Mouse (Mus musculus) kidney, postnatal 14 days (tissue): Measurements from ENCODE around the gene Zkscan3.

Experiments
- DNase-seq: peaks from one replicate; pipeline ENCODE4 v3.0.0; 2022; ENCODE audit warnings: mixed read lengths

Gene Zkscan3

GRCm38 (mm10) chr13:21396048-21396447, 6.5 kb downstream of the Zkscan3 start:
- peak; percentile 27 for DNase-seq

GRCm38 (mm10) chr13:21395623-21396022, 6.9 kb downstream of the Zkscan3 start:
- no peak for DNase-seq

- no peak for DNase-seq
Observed at GRCm38 (mm10) chr13:21395211-21395610, 7.3 kb downstream of the Zkscan3 start.

- DNase-seq: no peak
Observed at GRCm38 (mm10) chr13:21377773-21378172, 24.8 kb downstream of the Zkscan3 start.

GRCm38 (mm10) chr13:21372700-21373099, 29.9 kb downstream of the Zkscan3 start:
- DNase-seq: no peak

GRCm38 (mm10) chr13:21366635-21367034, 35.9 kb downstream of the Zkscan3 start:
- no peak for DNase-seq

- no peak for DNase-seq
Observed at GRCm38 (mm10) chr13:21363719-21364118, 38.8 kb downstream of the Zkscan3 start.

- DNase-seq: peak; percentile 94
Observed at GRCm38 (mm10) chr13:21362621-21363248, 39.8 kb downstream of the Zkscan3 start, which contains the start of gene Zscan12. Zscan12 (plus strand) TSS chr13:21362820.

GRCm38 (mm10) chr13:21350593-21350992, 52.0 kb downstream of the Zkscan3 start:
- DNase-seq: no peak

GRCm38 (mm10) chr13:21346610-21347009, 55.9 kb downstream of the Zkscan3 start, which contains the start of gene Olfr1367:
Olfr1367 (plus strand) TSS chr13:21346910.
- DNase-seq: no peak
